Mouse (Mus musculus) ES-E14 (cell line): ENCODE results near the gene Cspg4. TPM values are rescaled to one million over a fixed set of nuclear protein-coding genes. Genes with fewer than 3 reads are reported as not detected.

Experiments
- DNase-seq: peaks from one replicate; pipeline ENCODE4 v3.0.0-alpha.2; 2013; ENCODE audit warnings: low read depth, low spot score
- H3K27ac ChIP-seq: 2 replicates; pipeline ENCODE4 v1.5.1; 2012; ENCODE audit warnings: low read depth, mild to moderate bottlenecking, low read length, moderate library complexity, mixed read lengths; ENCODE audit not compliant: poor library complexity, insufficient read depth, severe bottlenecking
- H3K36me3 ChIP-seq: 2 replicates; pipeline ENCODE4 v1.6.1; 2012; ENCODE audit warnings: mild to moderate bottlenecking, low read length, moderate library complexity, mixed read lengths; ENCODE audit not compliant: control insufficient read depth, poor library complexity, insufficient read depth, severe bottlenecking
- H3K4me1 ChIP-seq, 2 experiments: fragments of 150-350 bp in 1 of 2; sonication (generic) in 1 of 2; 2 replicates each; pipeline ENCODE4 v1.6.1; 2012; ENCODE audit warnings: low read length in 2 of 2, mild to moderate bottlenecking in 1 of 2, mixed read lengths in 1 of 2; ENCODE audit not compliant: control insufficient read depth in 2 of 2, insufficient read depth in 2 of 2, poor library complexity in 1 of 2
- H3K4me3 ChIP-seq, 2 experiments: fragments of 150-350 bp in 1 of 2; sonication (generic) in 1 of 2; 2 replicates each; pipeline ENCODE4 v1.5.1; 2012; ENCODE audit warnings: low read length in 2 of 2, low read depth in 1 of 2, mild to moderate bottlenecking in 1 of 2, mixed read lengths in 1 of 2; ENCODE audit not compliant: insufficient read depth in 1 of 2, poor library complexity in 1 of 2, severe bottlenecking in 1 of 2
- H3K9ac ChIP-seq: 2 replicates; pipeline ENCODE4 v1.6.1; 2012; ENCODE audit warnings: low read depth, mild to moderate bottlenecking, low read length, mixed read lengths; ENCODE audit not compliant: poor library complexity, insufficient read depth, severe bottlenecking
- H3K9me3 ChIP-seq: fragments of 150-350 bp; sonication (generic); 2 replicates; pipeline ENCODE4 v1.6.1; 2012; ENCODE audit warnings: low read depth, mild to moderate bottlenecking, low read length; ENCODE audit not compliant: control insufficient read depth, insufficient read depth
- CHD2 ChIP-seq: IDR thresholded peaks from 2 replicates; pipeline ENCODE4 v1.6.1; 2014; ENCODE audit warnings: mild to moderate bottlenecking, low read depth, low read length, inconsistent platforms
- HCFC1 ChIP-seq: IDR thresholded peaks from 2 replicates; pipeline ENCODE4 v1.6.1; 2012; ENCODE audit warnings: low read length, inconsistent platforms, borderline replicate concordance; ENCODE audit not compliant: insufficient read depth
- MAFK ChIP-seq: IDR thresholded peaks from 2 replicates; pipeline ENCODE4 v1.6.1; 2014; ENCODE audit warnings: mild to moderate bottlenecking, low read depth, low read length, inconsistent platforms; ENCODE audit not compliant: insufficient read depth
- ZC3H11A ChIP-seq: IDR thresholded peaks from 2 replicates; pipeline ENCODE4 v1.6.1; 2012; ENCODE audit warnings: low read depth, mild to moderate bottlenecking, inconsistent platforms, low read length, borderline replicate concordance
- ZNF384 ChIP-seq: IDR thresholded peaks from 2 replicates; pipeline ENCODE4 v1.6.1; 2012; ENCODE audit warnings: low read depth, low read length, inconsistent platforms
- in situ Hi-C, 2 experiments: fragments of 600-800 bp; cut with MboI; formaldehyde crosslinking; loops; one replicate each; pipeline ENCODE4 v1.15.1; 2025; ENCODE audit warnings: low sequenced_read_pairs in 2 of 2, inconsistent platforms in 1 of 2; ENCODE audit not compliant: unreplicated experiment in 2 of 2
- total RNA-seq: library from RNA; depleted of rRNA; stranded (reverse); fragments of 300-350 nt; gene quantifications from 2 replicates; pipeline ENCODE4 v1.2.3, GENCODE M21; 2012

Gene Cspg4
- total RNA-seq, 1 experiment = 1.3 TPM

DNA sequence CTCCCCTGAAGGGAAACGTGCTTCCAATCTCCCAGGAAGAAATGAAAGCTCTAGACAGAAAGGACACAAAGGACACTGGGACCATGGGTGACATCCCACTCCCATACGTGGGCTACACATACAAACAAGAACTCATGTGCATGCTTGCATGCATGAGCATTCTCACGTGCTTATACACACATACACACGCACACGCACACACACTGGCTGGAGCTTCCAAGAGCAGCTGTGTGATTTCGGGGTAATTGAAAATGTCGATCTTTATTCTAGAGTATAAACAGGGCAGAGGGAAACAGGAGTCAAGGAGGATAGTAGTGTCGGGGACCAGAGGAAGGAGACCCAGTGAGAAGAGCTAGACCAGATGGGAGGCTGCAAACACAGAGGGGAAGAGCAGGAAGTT lies 20.2 kb upstream of the Cspg4 start:
- H3K36me3 ChIP-seq = no peaks in the 10 kb centered on the region
- TF ChIP-seq HCFC1 (no peak), CHD2 (no peak), MAFK (no peak), ZNF384 (no peak), ZC3H11A (no peak)
- no peak for DNase-seq
- no peak overlapping the region for H3K4me3 ChIP-seq
- no peak overlapping the region for H3K9ac ChIP-seq
- no peaks in the 10 kb centered on the region for H3K9me3 ChIP-seq
- no peaks in the 10 kb centered on the region for H3K4me1 ChIP-seq
- H3K27ac ChIP-seq = peak overlapping the region; percentile 15; the same call in 1 of the 2 replicates
- in situ Hi-C loops = no loop called here

- Histone ChIP-seq H3K4me3 (no peak overlapping the region), H3K27ac (no peak overlapping the region), H3K9ac (no peak overlapping the region), H3K9me3 (no peaks in the 10 kb centered on the region), H3K4me1 (no peaks in the 10 kb centered on the region), H3K36me3 (no peaks in the 10 kb centered on the region)
- peak; percentile 63 for DNase-seq
- no peak for TF ChIP-seq CHD2
- no peak; the same call in 1 of the 2 replicates for TF ChIP-seq ZC3H11A
- TF ChIP-seq MAFK = no peak
- no peak for TF ChIP-seq ZNF384
- no peak for TF ChIP-seq HCFC1
- in situ Hi-C loops = no loop called here
Measured at GRCm38 (mm10) chr9:56847523-56847922, 17.3 kb upstream of the Cspg4 start.

DNA sequence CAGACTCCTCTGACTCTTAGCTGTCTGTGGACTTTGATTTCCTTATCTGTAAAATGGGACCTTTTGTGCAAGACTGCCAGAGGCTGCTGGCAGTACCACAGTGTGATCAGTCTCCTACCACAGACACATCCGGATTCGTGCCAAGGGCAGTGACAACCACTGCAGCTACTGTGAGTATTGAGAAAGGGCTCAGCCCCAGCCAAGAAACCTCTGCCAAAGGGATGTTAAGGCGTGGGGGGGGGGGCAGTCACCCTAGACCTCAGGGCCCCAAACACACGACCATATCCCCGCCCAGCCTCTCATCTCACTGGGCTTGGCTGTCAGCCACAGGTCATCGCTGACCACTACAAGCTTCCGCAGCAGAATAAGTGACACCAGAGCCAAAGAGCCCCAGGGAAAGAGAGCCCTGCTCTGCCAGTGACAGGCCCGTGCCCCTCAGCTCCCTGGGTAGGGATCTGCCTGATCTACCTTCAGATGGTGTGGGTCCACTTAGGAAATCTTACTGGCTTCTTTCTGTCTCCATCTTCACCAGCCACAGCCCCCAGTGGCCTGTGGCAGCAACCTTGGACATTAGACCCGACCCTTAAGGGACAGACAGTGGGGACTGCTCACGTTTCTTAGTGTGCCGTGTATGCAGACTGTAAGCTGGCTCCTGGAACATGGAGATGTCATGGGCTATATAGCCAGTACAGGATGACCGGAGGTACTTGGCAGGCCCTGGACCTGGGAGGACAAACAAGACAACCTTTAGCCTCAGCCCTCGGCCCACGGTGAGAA lies 14.5 kb upstream of the Cspg4 start:
- Histone ChIP-seq H3K4me3 (no peak overlapping the region), H3K9ac (no peak overlapping the region), H3K27ac (no peak overlapping the region), H3K4me1 (no peaks in the 10 kb centered on the region), H3K36me3 (no peaks in the 10 kb centered on the region), H3K9me3 (no peaks in the 10 kb centered on the region)
- no peak for TF ChIP-seq ZNF384
- TF ChIP-seq MAFK = no peak
- no peak for TF ChIP-seq CHD2
- no peak for TF ChIP-seq HCFC1
- TF ChIP-seq ZC3H11A = no peak
- DNase-seq = no peak
- in situ Hi-C loops = no loop called here

DNA sequence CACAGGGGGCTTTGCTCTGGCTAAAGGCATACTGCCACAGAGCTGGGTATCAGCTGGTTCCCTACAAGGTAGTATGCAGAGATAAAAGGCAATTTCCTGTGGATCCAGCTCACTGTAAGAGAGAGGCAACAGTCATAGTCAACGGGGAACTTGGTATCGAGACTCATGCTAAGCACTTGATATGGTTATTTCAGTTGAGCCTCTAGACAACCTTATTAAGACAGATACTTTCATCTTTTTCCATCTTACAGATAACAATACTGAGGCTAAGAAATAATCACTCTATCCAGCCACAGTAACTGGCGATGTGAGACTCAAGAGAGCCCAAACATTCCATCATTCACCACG lies 14.0 kb upstream of the Cspg4 start:
- no peak for TF ChIP-seq ZNF384
- TF ChIP-seq ZC3H11A = no peak
- no peak for TF ChIP-seq HCFC1
- TF ChIP-seq MAFK = no peak
- TF ChIP-seq CHD2 = no peak
- no peaks in the 10 kb centered on the region for H3K9me3 ChIP-seq
- no peak for DNase-seq
- no peaks in the 10 kb centered on the region for H3K4me1 ChIP-seq
- no peaks in the 10 kb centered on the region for H3K36me3 ChIP-seq
- H3K4me3 ChIP-seq = no peak overlapping the region
- H3K27ac ChIP-seq = no peak overlapping the region
- in situ Hi-C loops = no loop called here
- H3K9ac ChIP-seq = no peak overlapping the region

- Histone ChIP-seq H3K4me1 (0 out of 4 replicates have a peak, but pooled peaks cover 0 to 1% of the 10 kb centered on the region in 2 experiments), H3K27ac (no peak overlapping the region), H3K9me3 (no peaks in the 10 kb centered on the region), H3K4me3 (no peak overlapping the region), H3K36me3 (no peaks in the 10 kb centered on the region), H3K9ac (no peak overlapping the region)
- TF ChIP-seq ZC3H11A (no peak), HCFC1 (no peak), MAFK (no peak), CHD2 (no peak), ZNF384 (no peak)
- DNase-seq = no peak
- in situ Hi-C loops = no loop called here
Measured at GRCm38 (mm10) chr9:56851778-56852177, 13.1 kb upstream of the Cspg4 start.
